Mouse (Mus musculus): ENCODE data around the gene Fsd2.

Gene Fsd2

DNA sequence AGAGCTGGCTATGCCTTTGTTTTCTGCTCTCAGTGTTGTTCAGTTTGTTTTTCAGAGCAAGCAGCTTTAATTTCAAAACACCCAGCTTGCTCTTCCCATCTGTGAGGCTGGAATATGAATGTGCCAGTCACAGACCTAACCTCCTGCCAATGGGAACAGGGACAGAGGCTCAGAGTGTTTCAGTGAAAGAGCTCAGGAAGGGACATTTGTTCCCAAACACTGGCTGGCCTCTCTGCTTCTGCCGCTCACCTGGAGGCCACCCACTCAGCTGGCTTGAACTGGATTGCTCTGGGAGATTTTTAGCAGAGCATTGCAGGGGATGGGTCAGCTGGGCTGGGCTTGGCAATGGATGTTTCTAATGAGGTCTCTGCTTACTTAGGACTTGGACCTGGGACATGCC lies 25.7 kb downstream of the Fsd2 start:
- DNase-seq = peak in 1 of 2 experiments; percentile 5

DNA sequence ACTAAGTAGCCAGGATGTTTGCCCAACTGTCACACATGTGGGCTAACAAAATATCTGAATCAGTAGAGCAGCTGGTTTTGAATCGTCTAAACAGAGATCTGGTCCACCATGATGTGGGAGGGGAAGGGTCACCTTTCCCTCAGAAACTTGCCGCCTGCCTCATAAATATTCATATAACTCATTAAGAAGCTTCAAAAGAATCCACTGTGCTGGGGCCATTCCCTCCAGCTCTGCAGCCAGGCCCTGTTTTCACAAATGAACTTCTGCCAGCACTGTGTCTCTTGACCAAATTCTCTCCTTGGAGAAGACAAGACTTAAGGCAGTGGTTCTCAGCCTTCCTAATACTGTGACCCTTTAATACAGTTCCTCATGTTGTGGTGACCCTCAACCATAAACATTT lies 27.2 kb downstream of the Fsd2 start:
- DNase-seq = no peak

DNA sequence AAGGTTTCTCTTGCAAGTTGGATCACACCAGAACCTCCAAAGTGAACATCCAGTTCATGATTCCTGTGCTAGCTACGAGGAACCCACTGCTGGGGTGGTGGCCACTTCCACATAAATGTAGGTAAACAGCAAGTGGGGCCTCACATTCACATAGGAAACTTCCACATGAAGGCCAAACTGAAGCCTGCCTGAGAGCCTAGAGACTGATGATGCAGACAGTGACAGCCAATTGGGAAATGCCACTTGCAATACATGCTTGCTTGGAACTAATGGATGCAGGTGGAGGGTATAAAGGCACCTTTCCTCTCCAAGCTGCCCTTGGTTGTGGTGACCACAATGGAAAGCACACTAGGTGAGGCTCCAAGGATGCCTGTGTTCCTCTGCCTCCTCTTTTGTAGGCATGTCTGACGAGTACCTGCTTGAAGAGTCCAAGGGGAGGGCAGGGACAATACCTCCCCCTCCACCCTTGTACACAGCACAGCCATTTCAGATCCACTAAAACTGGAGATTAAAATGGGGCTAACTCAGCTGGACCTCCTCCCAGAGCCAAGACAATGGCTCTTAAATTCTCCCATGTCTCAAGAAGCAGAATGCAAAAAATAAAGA lies 28.6 kb downstream of the Fsd2 start:
- DNase-seq = no peak

DNA sequence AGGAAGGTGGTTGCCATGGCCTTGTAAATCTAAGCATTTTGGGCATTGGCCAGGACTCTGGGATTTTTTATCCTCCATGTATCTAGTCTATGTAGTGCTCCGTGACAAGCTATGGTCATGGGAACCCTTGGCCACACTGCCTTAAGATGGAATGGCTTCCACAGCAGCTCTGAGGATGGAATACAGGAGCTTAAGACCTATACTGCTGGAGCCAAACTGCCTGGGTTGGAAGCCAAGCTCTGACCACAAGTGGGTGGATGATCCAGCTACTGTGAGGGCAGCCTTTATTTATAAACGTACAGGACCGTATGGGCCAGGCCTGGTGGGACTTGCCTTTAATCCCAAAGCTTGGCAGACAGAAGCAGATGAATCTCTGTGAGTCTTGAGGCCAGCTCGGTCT lies 30.3 kb downstream of the Fsd2 start:
- DNase-seq = no peak

DNA sequence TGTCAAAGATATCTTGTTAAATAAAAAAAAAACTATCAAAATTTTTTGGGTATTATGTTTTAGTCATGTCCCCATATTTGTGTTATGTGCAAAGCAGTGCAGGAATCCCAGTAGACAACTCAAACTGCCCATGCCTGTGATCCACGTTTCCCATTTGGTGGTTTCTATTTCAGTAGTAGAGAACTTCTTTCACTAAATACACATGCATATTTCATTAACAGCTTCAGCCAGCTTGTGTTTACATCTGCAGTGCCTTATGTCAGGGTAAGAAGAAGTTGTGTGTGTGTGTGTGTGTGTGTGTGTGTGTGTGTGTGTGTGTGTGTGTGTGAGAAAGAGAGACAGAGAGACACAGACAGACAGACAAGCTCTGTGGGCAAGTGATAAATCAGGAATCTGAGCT lies 35.3 kb downstream of the Fsd2 start:
- DNase-seq = no peak

DNA sequence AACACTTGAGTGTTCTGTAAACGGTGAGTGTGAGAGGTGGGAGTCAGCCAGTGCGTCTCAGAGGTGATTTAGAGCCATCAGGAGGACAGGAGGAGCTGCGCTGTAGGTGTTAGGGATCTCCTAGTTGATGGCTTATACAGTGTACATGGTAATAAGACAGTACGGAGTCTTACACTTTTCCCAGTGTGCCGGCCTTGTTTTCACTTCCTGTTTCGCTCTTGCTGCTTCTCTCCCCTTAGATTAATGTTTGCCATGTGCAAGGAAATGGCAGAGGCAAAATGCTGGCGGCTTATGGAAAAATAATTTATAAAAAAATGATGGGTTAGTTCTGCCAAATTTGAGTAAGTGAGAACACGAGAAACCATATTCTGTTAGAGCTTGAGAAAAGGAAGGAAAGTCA lies 37.8 kb downstream of the Fsd2 start:
- DNase-seq = no peak

DNA sequence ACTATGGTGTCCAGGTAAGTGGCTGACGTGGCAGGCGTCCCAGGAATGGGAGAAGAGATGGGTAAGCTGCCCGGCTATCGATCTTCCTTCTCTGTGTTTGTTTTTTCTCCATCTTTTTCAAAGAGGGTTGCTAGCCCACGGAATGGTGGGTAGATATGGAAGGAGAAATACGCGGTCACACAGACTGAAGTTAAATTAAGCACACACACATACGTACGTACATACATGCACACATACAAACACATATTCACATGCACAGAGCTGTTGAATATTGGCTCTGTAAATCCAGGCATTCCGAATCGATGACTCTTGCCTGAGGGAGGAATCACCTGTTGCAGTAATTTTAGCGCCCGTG lies 43.1 kb downstream of the Fsd2 start:
- DNase-seq = no peak

DNA sequence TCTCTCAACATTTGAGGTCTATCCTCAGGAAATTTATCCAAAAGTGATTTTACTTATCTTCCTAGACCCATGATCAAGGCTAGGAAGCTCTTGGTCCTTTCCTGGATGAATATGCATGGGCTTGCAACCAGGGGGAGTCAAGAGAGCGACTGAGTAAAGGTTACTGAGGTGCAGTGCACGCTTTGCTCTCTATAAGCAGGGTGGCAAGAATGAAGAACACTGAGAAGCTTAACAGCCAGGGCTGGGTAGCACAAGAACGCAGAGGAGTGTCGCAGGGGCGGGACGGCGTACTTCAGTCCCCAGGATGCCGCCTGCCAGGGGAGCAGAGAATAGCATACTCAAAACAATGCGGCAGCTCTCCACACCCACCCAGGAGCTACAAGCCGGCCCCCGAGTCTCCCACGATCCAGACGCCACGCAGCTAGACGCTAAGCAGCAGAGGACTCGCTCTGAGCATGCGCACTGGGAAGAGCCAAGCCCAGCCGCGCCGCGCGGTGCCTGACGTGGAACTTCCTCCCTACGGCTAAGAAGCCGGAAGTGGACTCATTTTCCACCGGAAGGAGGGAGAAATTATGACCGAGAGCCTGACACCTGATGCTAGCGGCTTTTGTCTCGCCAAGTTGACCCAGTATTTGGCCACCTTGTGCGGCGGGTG lies 43.6 kb downstream of the Fsd2 start:
- peak; percentile 87 to 89 for DNase-seq

DNA sequence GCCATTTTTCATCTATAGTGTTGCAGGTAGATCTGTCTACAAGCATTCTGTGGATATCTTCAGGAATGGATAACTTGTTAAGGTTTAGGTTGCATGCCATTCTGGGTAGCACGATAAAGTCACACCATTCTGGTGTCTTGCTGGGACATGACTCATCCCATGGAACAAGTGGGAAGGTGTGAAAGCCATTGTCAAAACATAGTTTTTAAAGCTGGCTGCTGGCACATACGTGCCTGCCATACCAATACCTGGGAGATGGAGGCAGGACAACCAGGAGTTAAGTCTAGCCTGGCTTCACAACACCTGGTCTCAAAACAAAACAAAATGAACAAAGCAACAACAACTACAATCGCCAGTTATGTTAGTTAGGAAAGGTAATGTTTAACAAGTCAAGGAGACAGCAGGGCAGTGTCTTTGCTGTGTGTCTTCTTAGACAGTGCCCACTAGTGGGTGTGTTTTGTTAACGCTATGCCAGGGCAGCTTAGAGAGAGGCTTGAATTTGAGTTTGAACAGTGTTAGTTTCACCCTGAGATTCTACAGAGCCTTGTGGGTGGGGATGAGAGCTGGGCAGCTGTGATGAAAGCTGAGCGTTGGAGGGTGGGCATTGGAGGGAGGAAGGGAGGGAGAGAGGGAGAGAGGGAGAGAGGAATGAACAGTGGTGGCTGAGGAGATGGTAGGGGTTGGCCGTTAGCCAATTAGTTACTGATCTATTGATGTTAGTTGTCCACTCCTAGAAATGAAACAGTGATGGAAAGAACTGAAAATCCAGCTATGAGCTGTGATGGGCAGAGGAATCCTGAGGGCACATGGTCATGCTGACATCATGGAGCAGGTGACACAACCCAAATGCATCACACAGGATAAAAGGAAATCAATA lies 50.4 kb downstream of the Fsd2 start:
- no peak for DNase-seq

DNA sequence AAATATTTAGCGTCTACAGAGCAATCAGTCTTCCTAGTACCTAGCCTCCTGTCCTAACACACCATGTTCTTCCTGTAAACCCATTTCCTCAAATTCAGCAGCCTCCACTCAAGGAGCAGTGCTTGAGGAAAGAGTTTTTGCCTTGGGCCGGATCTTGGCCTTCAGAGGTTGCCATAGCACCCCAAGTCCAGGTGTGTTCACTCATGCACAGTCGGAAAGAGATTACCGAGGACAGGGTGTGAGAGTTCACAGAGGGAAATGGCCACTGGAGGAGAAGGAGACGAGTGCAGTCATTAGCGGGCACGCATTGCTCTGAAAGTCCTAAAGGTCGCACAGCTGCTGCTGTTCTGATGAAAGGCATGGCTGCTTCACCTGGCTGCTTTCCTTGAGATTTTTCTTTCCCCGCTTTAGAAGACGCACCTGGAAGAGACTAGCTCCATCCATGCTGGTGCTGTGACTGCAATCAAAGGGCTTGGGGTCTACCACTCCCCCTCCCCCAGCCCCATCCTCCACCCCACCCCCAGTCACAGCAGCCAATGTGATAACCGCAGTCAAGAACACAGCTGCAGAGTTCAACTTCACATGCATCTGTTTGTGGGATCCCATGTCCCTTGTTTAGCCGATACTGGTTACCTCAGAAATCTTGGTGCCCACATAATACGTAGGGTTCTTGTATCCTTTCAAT lies 51.7 kb downstream of the Fsd2 start:
- no peak for DNase-seq

DNA sequence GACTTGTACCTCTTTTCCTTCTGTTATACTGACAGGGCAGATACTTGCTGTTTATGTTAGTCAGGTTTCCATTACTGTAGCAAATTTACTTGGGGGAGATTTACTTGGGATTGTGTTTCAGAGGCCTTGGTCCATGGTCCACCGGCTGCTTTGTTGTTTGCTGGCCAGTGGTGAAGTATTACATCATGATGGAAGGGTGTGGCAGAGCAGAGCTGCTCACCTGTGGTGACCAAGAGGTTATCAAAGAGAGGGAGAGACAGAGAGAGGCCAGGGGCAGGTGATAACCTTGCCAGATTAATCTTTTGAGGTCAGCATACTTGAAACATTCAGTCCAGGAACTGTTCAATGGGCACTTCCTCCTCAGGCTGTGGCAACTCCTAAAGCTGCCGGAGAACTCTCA lies 65.7 kb downstream of the Fsd2 start:
- DNase-seq = no peak

DNA sequence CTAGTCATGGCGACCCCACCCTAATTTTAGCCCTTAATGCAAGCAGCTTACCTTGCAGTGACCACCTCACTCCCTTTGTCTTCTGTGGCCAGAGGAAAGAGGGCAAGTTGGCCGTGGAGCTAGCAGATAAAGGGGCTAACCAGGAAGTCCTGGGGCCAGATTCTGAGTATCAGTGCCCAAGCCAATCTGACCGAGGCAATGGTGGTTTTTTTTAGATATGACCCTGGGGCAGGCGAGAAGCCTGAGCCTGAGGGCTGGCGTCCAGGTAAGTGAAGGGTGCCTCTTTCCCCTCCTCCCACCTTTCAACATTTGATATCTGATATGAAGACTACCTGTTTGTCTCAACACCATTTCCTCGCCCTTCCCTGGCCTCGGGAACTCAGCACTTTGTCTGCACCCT lies 68.6 kb downstream of the Fsd2 start, which contains the start of gene BC048679:
TSS of gene BC048679 (minus strand) at position 101 of the 400 bp plus-strand sequence.
- no peak for DNase-seq

DNA sequence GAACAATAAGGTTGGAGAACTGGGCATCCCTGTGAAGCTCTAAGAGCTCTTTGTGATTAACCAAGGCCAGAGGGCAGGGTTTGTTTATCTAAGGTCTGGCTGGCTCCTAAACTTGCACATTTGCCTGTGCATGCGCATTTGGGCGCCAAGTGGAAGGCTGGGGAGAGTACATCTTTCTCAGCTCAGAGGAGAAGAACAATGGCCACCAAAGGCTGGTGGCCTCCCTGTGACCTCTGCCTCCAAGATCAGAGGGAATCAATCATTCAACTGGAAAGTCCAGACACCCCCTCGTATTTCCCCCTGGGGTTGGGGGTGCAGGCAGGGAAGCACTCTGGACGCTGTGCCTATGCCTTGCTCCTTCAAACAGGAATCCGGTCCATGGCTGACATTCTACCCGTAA lies 69.6 kb downstream of the Fsd2 start:
- no peak for DNase-seq

DNA sequence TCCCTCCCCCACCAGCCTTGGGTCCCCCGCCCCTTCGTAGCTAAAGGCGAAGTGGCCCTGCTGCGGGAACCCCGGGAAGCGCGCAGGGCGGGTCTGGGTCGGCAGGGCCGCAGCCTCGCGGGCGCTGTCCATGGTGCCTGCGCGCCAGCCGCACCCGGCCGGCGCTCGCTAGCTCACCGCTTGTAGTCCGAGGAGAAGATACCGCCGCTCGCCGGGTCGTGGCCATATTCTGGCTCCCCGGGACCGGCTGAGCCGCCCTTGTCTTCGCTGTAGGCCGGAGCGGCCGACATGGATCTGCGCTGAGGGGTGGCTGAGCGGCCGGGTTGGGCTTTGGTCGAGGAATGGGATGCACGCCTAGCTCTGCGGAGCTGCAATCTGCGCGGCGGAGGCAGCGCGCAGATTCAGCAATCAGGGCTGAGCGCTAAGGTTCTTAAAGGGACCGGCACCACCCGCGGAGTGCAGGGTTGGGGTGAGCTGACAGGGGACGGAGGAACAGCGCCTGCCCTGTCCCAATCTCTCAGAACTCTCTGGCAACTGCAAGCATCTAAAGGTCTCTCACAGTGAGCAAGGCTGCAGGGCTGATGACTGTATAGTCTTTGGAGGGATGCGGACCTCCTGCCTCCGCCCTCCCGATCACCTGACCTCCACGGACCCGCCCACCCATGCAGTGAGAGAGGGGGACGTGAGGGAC lies 73.3 kb downstream of the Fsd2 start, which contains the start of gene Ap3b2:
TSS of gene Ap3b2 (minus strand) at position 595 of the 691 bp plus-strand sequence.
- DNase-seq = peak; percentile 79 to 81

DNA sequence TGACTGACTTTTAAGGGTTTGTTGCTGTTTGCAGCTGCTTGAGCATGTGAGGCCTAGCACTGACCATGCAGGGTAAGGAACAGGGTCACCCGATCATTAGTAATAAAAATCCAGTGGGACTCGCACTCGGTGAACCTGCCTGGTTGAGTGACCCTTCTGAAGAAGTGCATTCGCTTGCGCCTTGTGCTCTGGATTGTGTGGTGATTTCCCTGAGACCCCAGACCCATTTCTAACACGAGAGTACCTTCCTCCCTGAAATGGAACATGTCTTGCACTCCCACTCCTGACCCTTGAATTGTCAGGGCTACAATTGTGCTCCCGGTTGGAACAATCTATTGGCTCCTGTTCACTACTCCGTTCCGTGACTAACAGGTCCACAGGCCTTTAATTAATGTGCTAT lies 74.1 kb downstream of the Fsd2 start:
- DNase-seq = no peak

DNA sequence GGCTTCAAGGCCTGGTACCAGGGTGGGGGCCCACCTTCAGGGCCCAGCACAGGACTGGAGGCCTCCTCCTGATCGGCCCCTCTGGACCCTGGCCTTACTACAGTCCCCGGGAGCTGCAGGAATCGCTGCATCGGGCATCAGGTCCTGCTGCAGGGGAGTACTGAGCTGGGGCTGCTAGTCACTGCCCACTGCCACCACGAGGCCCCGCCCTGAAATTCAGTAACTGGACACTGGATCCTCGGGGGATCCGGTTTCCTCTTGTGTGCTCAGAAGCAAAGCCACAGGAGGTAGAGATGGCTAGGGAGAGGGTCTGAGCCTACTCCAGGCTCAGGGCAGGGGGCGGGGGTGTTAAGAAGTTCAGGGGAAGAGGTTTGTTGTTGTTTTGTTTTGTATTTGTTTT lies 77.1 kb downstream of the Fsd2 start:
- DNase-seq = no peak

Measured in cerebellum, postnatal 36 days (tissue).